Mouse (Mus musculus): Measurements from ENCODE around the gene 4930544D05Rik. TPM values are rescaled to one million over a fixed set of nuclear protein-coding genes. Genes with fewer than 3 reads are reported as not detected.

4930544D05Rik gene
- polyA plus RNA-seq, 1 experiment from 2014 or later = not detected

GRCm38 (mm10) chr11:70654198-70654922 lies 38.7 kb downstream of the 4930544D05Rik start, which contains the start of gene Pfn1:
Pfn1 (minus strand) TSS chr11:70654644.
- WGBS = under 1% methylated on average over 44 of the region's 61 CpGs
- peak; percentile 22 for ATAC-seq (ENCODE audit: low FRiP score, low read depth)

GRCm38 (mm10) chr11:70654923-70655570 lies 39.4 kb downstream of the 4930544D05Rik start:
- Histone ChIP-seq H3K36me3 (peaks cover 31% of the 10 kb centered on the region), H3K27ac (peak overlapping the region; percentile 98), H3K4me2 (replicated peaks) (peak overlapping the region; percentile 97), H3K9me3 (no peaks in the 10 kb centered on the region), H3K27me3 (no peaks in the 10 kb centered on the region), H3K4me3 (peak overlapping the region; percentile 100), H3K9ac (peak overlapping the region; percentile 99), H3K4me1 (peaks cover 61% of the 10 kb centered on the region)
- ATAC-seq (ENCODE audit: low FRiP score, low read depth) = peak; percentile 51
- WGBS = under 1% methylated on average over 34 of the region's 48 CpGs

More at GRCm38 (mm10) chr11:70654198-70654922, 38.7 kb downstream of the 4930544D05Rik start, which contains the start of gene Pfn1:
- H3K27me3 ChIP-seq = no peaks in the 10 kb centered on the region
- H3K27ac ChIP-seq = peak within 1 kb of the TSS; percentile 98
- peak within 1 kb of the TSS; percentile 100 for H3K4me3 ChIP-seq
- peaks cover 67% of the 10 kb centered on the region for H3K4me1 ChIP-seq
- peak within 1 kb of the TSS; percentile 99 for H3K9ac ChIP-seq
- H3K36me3 ChIP-seq = peaks cover 38% of the 10 kb centered on the region
- H3K9me3 ChIP-seq = no peaks in the 10 kb centered on the region
- peak within 1 kb of the TSS; percentile 97 for H3K4me2 ChIP-seq (replicated peaks)

DNA sequence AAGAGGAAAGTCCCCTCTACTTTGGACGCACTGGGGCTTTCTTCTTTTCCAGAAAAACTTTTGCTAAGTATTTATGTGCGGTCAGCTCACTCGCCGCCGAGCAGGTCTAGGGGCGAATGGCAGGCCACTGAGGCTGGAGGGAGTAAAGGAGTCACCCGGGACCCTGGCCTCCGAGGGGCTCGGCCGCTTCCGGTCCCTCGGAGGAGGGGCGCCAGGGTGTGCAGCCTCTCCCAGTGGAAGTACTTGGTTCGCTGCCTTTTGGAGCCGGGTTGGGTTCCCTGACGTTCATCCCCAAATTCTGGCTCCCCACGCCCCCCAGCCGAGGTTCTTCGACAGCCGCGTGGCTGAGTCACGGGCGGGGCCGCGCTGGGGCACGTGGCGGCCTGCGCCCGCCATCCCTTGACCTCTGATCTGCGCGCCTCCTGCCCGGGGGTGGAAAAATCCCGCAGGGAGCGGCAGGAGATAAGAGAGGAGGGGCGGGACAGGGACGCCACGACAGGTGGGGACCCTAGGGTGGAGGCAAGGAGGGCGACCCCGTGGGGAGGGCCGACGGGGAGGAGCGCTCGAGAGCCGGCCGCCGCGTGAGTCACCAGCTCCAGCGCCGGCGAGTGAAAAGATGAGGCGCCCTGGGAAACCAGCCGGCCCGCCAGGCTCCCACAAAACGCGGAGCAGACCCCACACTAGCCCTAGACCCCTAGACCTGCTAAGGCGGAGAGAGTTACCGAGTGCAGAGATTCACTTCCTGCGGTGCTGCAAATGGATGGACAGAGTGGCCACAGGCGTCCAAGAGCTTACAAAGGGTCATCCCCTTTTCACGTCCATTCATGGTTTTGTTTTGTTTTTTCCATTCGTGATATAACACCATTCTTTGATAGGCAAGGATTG lies 40.2 kb downstream of the 4930544D05Rik start:
- H3K4me3 ChIP-seq = peak overlapping the region; percentile 100
- peak overlapping the region; percentile 99 for H3K9ac ChIP-seq
- peak overlapping the region; percentile 98 for H3K27ac ChIP-seq
- no peaks in the 10 kb centered on the region for H3K27me3 ChIP-seq
- 0 out of 2 replicates have a peak, but pooled peaks have one; percentile 11 for ATAC-seq (ENCODE audit: low FRiP score, low read depth)
- WGBS = under 1% methylated on average over 61 of the region's 61 CpGs
- H3K36me3 ChIP-seq = peaks cover 28% of the 10 kb centered on the region
- H3K9me3 ChIP-seq = no peaks in the 10 kb centered on the region
- H3K4me1 ChIP-seq = peaks cover 56% of the 10 kb centered on the region
- peak overlapping the region; percentile 97 for H3K4me2 ChIP-seq (replicated peaks)

DNA sequence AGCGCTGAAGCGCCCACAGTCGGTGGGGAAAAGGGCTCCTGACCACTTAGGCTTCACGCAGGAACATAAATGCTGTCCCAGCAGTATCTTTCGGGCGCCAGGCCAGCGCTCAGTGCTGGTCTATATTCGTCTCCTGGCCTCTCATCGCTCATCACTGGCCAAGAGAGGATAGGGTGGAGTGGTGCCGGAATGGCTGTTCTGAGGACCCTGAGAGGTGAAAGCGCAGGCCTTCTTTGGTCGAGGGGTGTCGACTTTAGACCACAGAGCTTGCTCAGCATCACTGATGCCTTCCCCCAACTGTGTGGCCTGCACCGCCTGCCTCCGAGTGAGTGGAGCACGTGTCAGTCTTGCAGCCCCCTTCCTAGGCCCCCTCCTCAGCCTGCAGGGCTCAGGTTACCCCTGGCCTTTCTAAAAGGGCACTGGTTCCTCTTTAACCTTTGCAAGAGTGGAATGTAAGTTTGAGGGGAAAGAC lies 40.8 kb downstream of the 4930544D05Rik start:
- H3K27me3 ChIP-seq = no peaks in the 10 kb centered on the region
- H3K36me3 ChIP-seq = peaks cover 28% of the 10 kb centered on the region
- H3K27ac ChIP-seq = peak overlapping the region; percentile 98
- WGBS = 4% methylated on average over 16 of the region's 16 CpGs
- peak overlapping the region; percentile 99 for H3K9ac ChIP-seq
- H3K9me3 ChIP-seq = no peaks in the 10 kb centered on the region
- ATAC-seq (ENCODE audit: low FRiP score, low read depth) = peak; percentile 48
- H3K4me1 ChIP-seq = peaks cover 49% of the 10 kb centered on the region
- H3K4me2 ChIP-seq (replicated peaks) = peak overlapping the region; percentile 97
- H3K4me3 ChIP-seq = peak overlapping the region; percentile 100

GRCm38 (mm10) chr11:70656964-70657363 lies 41.3 kb downstream of the 4930544D05Rik start, which contains the start of gene Eno3:
Eno3 (plus strand) TSS chr11:70657202.
- peak within 1 kb of the TSS; percentile 97 for H3K4me2 ChIP-seq (replicated peaks)
- H3K4me1 ChIP-seq = peaks cover 45% of the 10 kb centered on the region
- no peak for ATAC-seq (ENCODE audit: low FRiP score, low read depth)
- no peaks in the 10 kb centered on the region for H3K9me3 ChIP-seq
- peaks cover 28% of the 10 kb centered on the region for H3K36me3 ChIP-seq
- H3K9ac ChIP-seq = peak within 1 kb of the TSS; percentile 99
- no peaks in the 10 kb centered on the region for H3K27me3 ChIP-seq
- H3K27ac ChIP-seq = peak within 1 kb of the TSS; percentile 98
- 4% methylated on average over 3 of the region's 3 CpGs for WGBS
- peak within 1 kb of the TSS; percentile 100 for H3K4me3 ChIP-seq

DNA sequence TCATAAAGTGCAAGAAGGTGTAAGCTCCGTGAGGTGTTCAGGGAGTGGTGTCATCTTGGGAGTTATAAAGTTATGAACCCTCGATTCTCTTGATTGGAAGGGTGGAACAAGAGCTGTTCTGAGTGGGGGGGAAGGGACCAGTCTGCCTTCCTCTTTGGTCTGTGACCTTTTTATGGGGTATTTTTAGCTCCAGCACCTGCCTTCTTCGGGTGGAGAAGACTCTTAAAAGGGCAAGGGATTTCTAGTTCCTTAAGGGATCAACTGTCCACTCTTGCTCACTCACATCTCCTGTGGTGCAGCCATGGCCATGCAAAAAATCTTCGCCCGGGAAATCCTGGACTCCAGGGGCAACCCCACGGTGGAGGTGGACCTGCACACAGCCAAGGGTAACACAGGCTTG lies 41.9 kb downstream of the 4930544D05Rik start:
- ATAC-seq (ENCODE audit: low FRiP score, low read depth) = no peak
- Histone ChIP-seq H3K4me3 (peak overlapping the region; percentile 100; the same call in 1 of the 2 replicates), H3K27ac (peak overlapping the region; percentile 98), H3K36me3 (peaks cover 28% of the 10 kb centered on the region), H3K9me3 (no peaks in the 10 kb centered on the region), H3K4me2 (replicated peaks) (peak overlapping the region; percentile 97), H3K9ac (peak overlapping the region; percentile 53; the same call in 1 of the 2 replicates), H3K4me1 (peaks cover 39% of the 10 kb centered on the region), H3K27me3 (no peaks in the 10 kb centered on the region)
- 41% methylated on average over 6 of the region's 6 CpGs for WGBS

DNA sequence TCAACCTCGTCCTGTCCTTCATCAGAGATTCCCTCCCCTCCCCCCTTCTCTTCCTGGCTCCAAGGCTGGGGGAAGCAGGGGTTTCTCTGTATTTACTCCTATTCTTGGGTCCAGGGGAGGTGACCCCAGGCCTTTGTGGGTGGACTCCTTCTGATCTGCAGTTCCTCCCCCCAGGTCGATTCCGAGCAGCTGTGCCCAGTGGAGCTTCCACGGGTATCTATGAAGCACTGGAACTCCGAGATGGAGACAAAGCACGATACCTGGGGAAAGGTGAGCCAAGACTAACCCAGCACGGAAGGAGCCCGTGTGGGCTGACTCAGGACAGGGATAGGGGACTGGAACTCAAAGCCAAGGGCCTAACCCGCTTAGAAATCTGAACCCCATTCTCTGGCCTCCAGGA lies 42.3 kb downstream of the 4930544D05Rik start:
- peak overlapping the region; percentile 53 for H3K9ac ChIP-seq
- peak overlapping the region; percentile 98; the same call in 1 of the 2 replicates for H3K27ac ChIP-seq
- ATAC-seq (ENCODE audit: low FRiP score, low read depth) = no peak
- peaks cover 35% of the 10 kb centered on the region for H3K4me1 ChIP-seq
- peaks cover 28% of the 10 kb centered on the region for H3K36me3 ChIP-seq
- H3K4me3 ChIP-seq = 0 out of 2 replicates have a peak overlapping the region, but pooled peaks have one; percentile 2
- H3K27me3 ChIP-seq = no peaks in the 10 kb centered on the region
- no peaks in the 10 kb centered on the region for H3K9me3 ChIP-seq
- peak overlapping the region; percentile 97 for H3K4me2 ChIP-seq (replicated peaks)
- 61% methylated on average over 9 of the region's 9 CpGs for WGBS

DNA sequence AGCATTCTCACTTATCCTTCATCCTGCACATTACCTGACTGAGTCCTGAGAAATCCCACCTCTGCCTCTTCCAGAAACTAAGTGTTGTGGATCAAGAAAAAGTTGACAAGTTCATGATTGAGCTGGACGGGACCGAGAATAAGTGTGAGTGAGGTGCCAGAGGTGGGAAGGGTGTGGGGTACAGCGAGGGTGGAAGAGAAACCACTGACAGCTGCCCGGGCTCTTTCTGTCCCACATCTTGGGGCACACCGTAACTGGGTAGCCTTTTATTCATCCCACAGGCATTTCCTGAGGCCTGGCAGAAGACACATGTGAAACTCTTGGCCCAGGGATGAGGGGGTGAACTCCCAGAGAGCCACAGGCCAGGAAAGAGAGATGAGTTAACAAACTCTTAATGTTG lies 42.9 kb downstream of the 4930544D05Rik start:
- H3K9me3 ChIP-seq = no peaks in the 10 kb centered on the region
- no peak for ATAC-seq (ENCODE audit: low FRiP score, low read depth)
- WGBS = 69% methylated on average over 5 of the region's 5 CpGs
- H3K4me3 ChIP-seq = 0 out of 2 replicates have a peak overlapping the region, but pooled peaks have one; percentile 2
- peak overlapping the region; percentile 53 for H3K9ac ChIP-seq
- H3K36me3 ChIP-seq = peaks cover 32% of the 10 kb centered on the region
- H3K27me3 ChIP-seq = no peaks in the 10 kb centered on the region
- peaks cover 34% of the 10 kb centered on the region for H3K4me1 ChIP-seq
- no peak overlapping the region for H3K27ac ChIP-seq
- H3K4me2 ChIP-seq (replicated peaks) = peak overlapping the region; percentile 97; the same call in 1 of the 2 replicates

DNA sequence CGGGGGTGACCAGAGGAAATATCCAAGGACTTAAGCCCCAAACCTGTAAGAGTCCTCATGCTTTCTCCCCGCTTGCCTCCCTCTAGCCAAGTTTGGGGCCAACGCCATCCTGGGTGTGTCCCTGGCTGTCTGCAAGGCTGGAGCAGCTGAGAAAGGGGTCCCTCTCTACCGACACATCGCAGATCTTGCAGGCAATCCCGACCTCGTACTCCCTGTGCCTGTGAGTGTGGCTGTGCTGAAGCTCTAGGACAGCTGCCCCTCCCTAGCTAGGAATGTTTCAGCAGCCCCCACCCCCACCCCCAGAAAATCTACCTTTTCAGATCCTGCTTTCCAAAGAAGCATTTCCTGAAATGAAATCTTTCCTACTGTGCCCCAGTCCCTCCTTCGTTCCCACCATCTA lies 43.3 kb downstream of the 4930544D05Rik start:
- peak overlapping the region; percentile 97; the same call in 1 of the 2 replicates for H3K4me2 ChIP-seq (replicated peaks)
- no peaks in the 10 kb centered on the region for H3K9me3 ChIP-seq
- no peak for ATAC-seq (ENCODE audit: low FRiP score, low read depth)
- peak overlapping the region; percentile 43; the same call in 1 of the 2 replicates for H3K9ac ChIP-seq
- 63% methylated on average over 8 of the region's 8 CpGs for WGBS
- H3K4me3 ChIP-seq = no peak overlapping the region
- H3K4me1 ChIP-seq = peaks cover 34% of the 10 kb centered on the region
- H3K27ac ChIP-seq = no peak overlapping the region
- H3K27me3 ChIP-seq = no peaks in the 10 kb centered on the region
- H3K36me3 ChIP-seq = peaks cover 36% of the 10 kb centered on the region

DNA sequence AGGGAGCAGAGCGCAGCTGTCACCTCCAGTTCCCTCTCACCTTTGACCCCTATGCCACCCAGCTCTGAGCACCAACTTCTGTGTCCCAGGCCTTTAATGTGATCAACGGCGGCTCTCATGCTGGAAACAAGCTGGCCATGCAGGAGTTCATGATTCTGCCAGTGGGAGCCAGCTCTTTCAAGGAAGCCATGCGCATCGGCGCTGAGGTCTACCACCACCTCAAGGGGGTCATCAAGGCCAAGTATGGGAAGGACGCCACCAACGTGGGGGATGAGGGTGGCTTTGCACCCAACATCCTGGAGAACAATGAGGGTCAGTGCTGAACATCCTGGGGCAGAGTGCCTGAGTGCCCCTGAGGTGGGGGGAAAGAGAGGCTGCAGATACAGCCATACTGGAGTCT lies 44.9 kb downstream of the 4930544D05Rik start:
- no peak for ATAC-seq (ENCODE audit: low FRiP score, low read depth)
- Histone ChIP-seq H3K36me3 (peaks cover 52% of the 10 kb centered on the region), H3K4me3 (no peak overlapping the region), H3K9me3 (no peaks in the 10 kb centered on the region), H3K27ac (no peak overlapping the region), H3K4me1 (peaks cover 34% of the 10 kb centered on the region), H3K27me3 (no peaks in the 10 kb centered on the region), H3K4me2 (replicated peaks) (no peak overlapping the region), H3K9ac (no peak overlapping the region)
- whole genome bisulfite sequencing = 91% methylated on average over 8 of the region's 8 CpGs

DNA sequence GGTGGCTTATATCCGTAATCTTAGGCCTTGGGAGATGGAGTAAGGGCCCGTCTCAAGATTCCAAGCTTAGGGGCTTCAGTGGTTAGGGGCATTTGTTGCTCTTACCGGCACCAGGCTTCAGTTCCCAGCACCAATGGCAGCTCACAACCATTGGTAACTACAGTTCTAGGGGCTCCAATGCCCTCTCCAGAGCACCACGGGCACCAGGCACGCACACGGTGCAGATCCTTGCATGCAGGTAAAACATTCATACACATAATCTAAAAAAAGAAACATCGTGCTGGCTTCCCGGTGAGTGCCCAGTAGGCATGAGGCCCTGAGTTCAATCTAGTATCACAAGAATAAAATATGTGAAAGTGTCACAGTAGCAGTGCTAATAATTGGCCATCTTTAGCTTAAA lies 47.5 kb downstream of the 4930544D05Rik start:
- H3K27me3 ChIP-seq = no peaks in the 10 kb centered on the region
- no peaks in the 10 kb centered on the region for H3K9me3 ChIP-seq
- H3K9ac ChIP-seq = no peak overlapping the region
- WGBS = 94% methylated on average over 8 of the region's 8 CpGs
- no peak overlapping the region for H3K4me2 ChIP-seq (replicated peaks)
- H3K4me1 ChIP-seq = peaks cover 23% of the 10 kb centered on the region
- ATAC-seq (ENCODE audit: low FRiP score, low read depth) = no peak
- H3K36me3 ChIP-seq = peaks cover 68% of the 10 kb centered on the region
- no peak overlapping the region for H3K27ac ChIP-seq
- no peak overlapping the region for H3K4me3 ChIP-seq
